Mouse (Mus musculus) hindbrain, embryonic 10.5 days (tissue): Measurements from ENCODE around the gene Mettl22. TPM values are rescaled to one million over a fixed set of nuclear protein-coding genes. Genes with fewer than 3 reads are reported as not detected.

Source experiments
- DNase-seq: peaks from one replicate; pipeline ENCODE4 v3.0.0-alpha.2; 2017; ENCODE audit warnings: low spot score
- H3K27ac ChIP-seq: fragments of 300-500 bp; sonication (generic); 2 replicates; pipeline ENCODE4 v1.5.1; 2016; ENCODE audit warnings: mild to moderate bottlenecking, moderate library complexity
- H3K27me3 ChIP-seq: fragments of 300-500 bp; sonication (generic); 2 replicates; pipeline ENCODE4 v1.6.1; 2016; ENCODE audit warnings: mild to moderate bottlenecking; ENCODE audit not compliant: poor library complexity, insufficient read depth, severe bottlenecking
- H3K36me3 ChIP-seq: fragments of 300-500 bp; sonication (generic); 2 replicates; pipeline ENCODE4 v1.6.1; 2016; ENCODE audit warnings: mild to moderate bottlenecking, moderate library complexity
- H3K4me1 ChIP-seq: fragments of 300-500 bp; sonication (generic); replicated peaks from 2 replicates; pipeline ENCODE4 v1.6.1; 2016; ENCODE audit warnings: mild to moderate bottlenecking
- H3K4me3 ChIP-seq: fragments of 300-500 bp; sonication (generic); 2 replicates; pipeline ENCODE4 v1.5.1; 2016; ENCODE audit warnings: mild to moderate bottlenecking, moderate library complexity
- H3K9me3 ChIP-seq: fragments of 300-500 bp; sonication (generic); 2 replicates; pipeline ENCODE4 v1.6.1; 2016; ENCODE audit warnings: mild to moderate bottlenecking, moderate library complexity
- WGBS: fragments of 180-500 bp; shearing (Covaris S2); methylation state at CpG from one replicate; pipeline ENCODE4 v1.1.7; 2016; 5-methylcytosine and 5-hydroxymethylcytosine counted together
- polyA plus RNA-seq: library from polyadenylated mRNA; unstranded; fragments of >200 nt; fragmentation: Nextera tagmentation; extraction: Ambion mirVana; gene quantifications from 2 replicates; pipeline ENCODE4 v1.2.1, GENCODE M21; 2016

The Mettl22 gene
- polyA plus RNA-seq, 1 experiment from 2014 or later, result 26.0 TPM

- no peak for DNase-seq
- 0 out of 2 replicates have a peak, but pooled peaks cover 7% of the 10 kb centered on the region for H3K4me1 ChIP-seq
- H3K4me3 ChIP-seq, result no peak overlapping the region
- H3K9me3 ChIP-seq, result no peaks in the 10 kb centered on the region
- peaks cover 4% of the 10 kb centered on the region; the same call in 1 of the 2 replicates for H3K27me3 ChIP-seq
- H3K36me3 ChIP-seq, result no peaks in the 10 kb centered on the region
- no peak overlapping the region for H3K27ac ChIP-seq
- WGBS, result 88% methylated on average over 4 of the region's 4 CpGs
These were observed 12.2 kb upstream of the Mettl22 start for GRCm38 (mm10) chr16:8458391-8458790.

- no peak overlapping the region for H3K27ac ChIP-seq
- H3K4me1 ChIP-seq, result 0 out of 2 replicates have a peak, but pooled peaks cover 7% of the 10 kb centered on the region
- DNase-seq, result peak; percentile 70
- no peaks in the 10 kb centered on the region for H3K9me3 ChIP-seq
- H3K27me3 ChIP-seq, result peaks cover 4% of the 10 kb centered on the region; the same call in 1 of the 2 replicates
- H3K36me3 ChIP-seq, result no peaks in the 10 kb centered on the region
- H3K4me3 ChIP-seq, result no peak overlapping the region
- 42% methylated on average over 6 of the region's 6 CpGs for WGBS
These were observed 11.5 kb upstream of the Mettl22 start for GRCm38 (mm10) chr16:8459098-8459497.

DNA sequence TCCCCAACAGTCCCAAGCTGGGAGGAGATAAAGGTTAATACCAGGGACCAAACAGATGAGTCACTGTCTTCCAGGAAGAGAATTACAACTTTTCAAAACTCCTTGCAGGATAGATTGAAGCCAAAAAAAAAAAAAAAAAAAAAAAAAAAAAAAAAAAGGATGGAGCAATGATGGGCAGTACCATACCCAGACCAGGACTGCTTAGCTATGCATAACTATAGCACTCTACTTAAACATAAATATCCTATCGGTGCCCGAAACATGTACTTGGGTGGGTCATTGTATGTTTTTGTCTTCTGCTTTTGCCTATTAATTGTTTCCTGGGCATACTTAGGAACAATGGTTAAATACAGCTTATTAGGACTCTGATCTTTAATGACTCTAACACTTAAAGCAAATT is 456 bp upstream of the Mettl22 start:
- H3K4me1 ChIP-seq, result peaks cover 14% of the 10 kb centered on the region
- peak overlapping the region; percentile 91 for H3K4me3 ChIP-seq
- no peak for DNase-seq

GRCm38 (mm10) chr16:8487396-8488005 is 16.9 kb downstream of the Mettl22 start:
- WGBS, result 92% methylated on average over 9 of the region's 9 CpGs
- H3K36me3 ChIP-seq, result peaks cover 80% of the 10 kb centered on the region
- no peak for DNase-seq
- H3K27ac ChIP-seq, result no peak overlapping the region
- H3K4me1 ChIP-seq, result peaks cover 5% of the 10 kb centered on the region; the same call in 1 of the 2 replicates
- no peaks in the 10 kb centered on the region for H3K9me3 ChIP-seq
- no peaks in the 10 kb centered on the region for H3K27me3 ChIP-seq
- no peak overlapping the region for H3K4me3 ChIP-seq

More for the DNA sequence above, 456 bp upstream of the Mettl22 start:
- Histone ChIP-seq H3K36me3 (peaks cover 10% of the 10 kb centered on the region), H3K27ac (peak overlapping the region; percentile 95; the same call in 1 of the 2 replicates), H3K27me3 (no peaks in the 10 kb centered on the region), H3K9me3 (no peaks in the 10 kb centered on the region)
- WGBS, result 86% methylated on average over 2 of the region's 2 CpGs

DNA sequence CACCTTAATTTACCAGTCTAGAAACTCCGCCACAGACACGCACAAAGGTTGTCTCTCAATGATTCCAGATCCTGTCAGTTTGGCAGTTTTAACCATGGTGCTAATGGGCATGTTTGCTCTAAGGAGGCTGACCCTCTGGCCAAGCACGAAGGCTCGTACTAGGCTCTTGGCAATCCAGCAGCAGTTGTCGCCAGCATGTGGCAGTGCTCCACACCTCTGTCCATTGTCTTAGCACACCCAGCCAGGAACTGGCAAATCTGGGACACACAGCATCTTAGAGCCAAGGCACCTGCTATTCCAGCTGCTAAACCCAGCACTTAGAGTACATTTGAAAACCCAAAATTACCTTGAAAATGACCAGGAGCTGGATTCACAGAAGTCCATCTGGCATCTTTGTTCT is 18.8 kb downstream of the Mettl22 start:
- Histone ChIP-seq H3K4me1 (peaks cover 5% of the 10 kb centered on the region; the same call in 1 of the 2 replicates), H3K27me3 (no peaks in the 10 kb centered on the region), H3K4me3 (no peak overlapping the region), H3K9me3 (no peaks in the 10 kb centered on the region), H3K27ac (no peak overlapping the region), H3K36me3 (peaks cover 62% of the 10 kb centered on the region)
- DNase-seq, result no peak
- 82% methylated on average over 5 of the region's 5 CpGs for WGBS

GRCm38 (mm10) chr16:8491743-8492490 is 21.3 kb downstream of the Mettl22 start:
- Histone ChIP-seq H3K4me1 (peaks cover 5% of the 10 kb centered on the region; the same call in 1 of the 2 replicates), H3K36me3 (peaks cover 37% of the 10 kb centered on the region), H3K27ac (no peak overlapping the region), H3K27me3 (no peaks in the 10 kb centered on the region), H3K9me3 (no peaks in the 10 kb centered on the region), H3K4me3 (no peak overlapping the region)
- 46% methylated on average over 13 of the region's 13 CpGs for WGBS
- DNase-seq, result no peak

- H3K9me3 ChIP-seq, result no peaks in the 10 kb centered on the region
- no peak overlapping the region for H3K4me3 ChIP-seq
- H3K4me1 ChIP-seq, result peaks cover 5% of the 10 kb centered on the region; the same call in 1 of the 2 replicates
- WGBS, result 21% methylated on average over 4 of the region's 4 CpGs
- peaks cover 13% of the 10 kb centered on the region for H3K36me3 ChIP-seq
- no peak overlapping the region for H3K27ac ChIP-seq
- DNase-seq, result peak; percentile 71
- no peaks in the 10 kb centered on the region for H3K27me3 ChIP-seq
These were observed 23.7 kb downstream of the Mettl22 start for GRCm38 (mm10) chr16:8494268-8494667.

- 77% methylated on average over 2 of the region's 2 CpGs for WGBS
These were observed 26.4 kb downstream of the Mettl22 start for GRCm38 (mm10) chr16:8496967-8497366.

GRCm38 (mm10) chr16:8504271-8504670 is 33.7 kb downstream of the Mettl22 start:
- H3K4me3 ChIP-seq, result no peak overlapping the region
- H3K36me3 ChIP-seq, result no peaks in the 10 kb centered on the region
- WGBS, result 60% methylated on average over 2 of the region's 2 CpGs
- no peaks in the 10 kb centered on the region for H3K9me3 ChIP-seq
- no peaks in the 10 kb centered on the region for H3K27me3 ChIP-seq
- no peak overlapping the region for H3K27ac ChIP-seq
- DNase-seq, result no peak
- H3K4me1 ChIP-seq, result no peaks in the 10 kb centered on the region

More at GRCm38 (mm10) chr16:8496967-8497366, 26.4 kb downstream of the Mettl22 start:
- Histone ChIP-seq H3K4me3 (no peak overlapping the region), H3K27ac (no peak overlapping the region), H3K4me1 (peaks cover 2% of the 10 kb centered on the region; the same call in 1 of the 2 replicates), H3K27me3 (no peaks in the 10 kb centered on the region), H3K36me3 (no peaks in the 10 kb centered on the region), H3K9me3 (no peaks in the 10 kb centered on the region)
- no peak for DNase-seq

- no peak for DNase-seq
- H3K9me3 ChIP-seq, result no peaks in the 10 kb centered on the region
- no peak overlapping the region for H3K4me3 ChIP-seq
- 76% methylated on average over 5 of the region's 5 CpGs for WGBS
- H3K27ac ChIP-seq, result no peak overlapping the region
- H3K36me3 ChIP-seq, result no peaks in the 10 kb centered on the region
- peaks cover 20% of the 10 kb centered on the region for H3K4me1 ChIP-seq
- H3K27me3 ChIP-seq, result peaks cover 25% of the 10 kb centered on the region
These were observed 39.3 kb downstream of the Mettl22 start for GRCm38 (mm10) chr16:8509894-8510293.

DNA sequence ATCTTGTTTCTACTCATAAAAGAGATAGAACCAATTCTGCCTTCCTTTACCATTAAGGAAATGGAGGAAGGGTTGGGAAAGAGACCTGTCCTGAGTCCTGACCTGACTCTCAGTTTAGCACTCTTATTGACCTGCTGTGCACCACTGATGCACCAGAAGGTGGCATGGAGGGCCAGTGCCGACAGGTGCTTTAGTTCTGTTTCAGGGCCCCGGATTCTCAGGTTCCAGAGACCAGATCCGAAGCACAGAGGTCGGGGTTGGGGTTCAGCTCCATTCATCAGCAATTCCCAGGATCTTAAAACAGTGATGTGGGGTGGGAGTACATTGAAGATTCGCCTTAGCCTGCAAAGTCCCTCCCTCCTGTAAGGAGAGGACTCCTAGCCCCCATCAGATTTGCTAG is 42.2 kb downstream of the Mettl22 start:
- 2% methylated on average over 5 of the region's 5 CpGs for WGBS

DNA sequence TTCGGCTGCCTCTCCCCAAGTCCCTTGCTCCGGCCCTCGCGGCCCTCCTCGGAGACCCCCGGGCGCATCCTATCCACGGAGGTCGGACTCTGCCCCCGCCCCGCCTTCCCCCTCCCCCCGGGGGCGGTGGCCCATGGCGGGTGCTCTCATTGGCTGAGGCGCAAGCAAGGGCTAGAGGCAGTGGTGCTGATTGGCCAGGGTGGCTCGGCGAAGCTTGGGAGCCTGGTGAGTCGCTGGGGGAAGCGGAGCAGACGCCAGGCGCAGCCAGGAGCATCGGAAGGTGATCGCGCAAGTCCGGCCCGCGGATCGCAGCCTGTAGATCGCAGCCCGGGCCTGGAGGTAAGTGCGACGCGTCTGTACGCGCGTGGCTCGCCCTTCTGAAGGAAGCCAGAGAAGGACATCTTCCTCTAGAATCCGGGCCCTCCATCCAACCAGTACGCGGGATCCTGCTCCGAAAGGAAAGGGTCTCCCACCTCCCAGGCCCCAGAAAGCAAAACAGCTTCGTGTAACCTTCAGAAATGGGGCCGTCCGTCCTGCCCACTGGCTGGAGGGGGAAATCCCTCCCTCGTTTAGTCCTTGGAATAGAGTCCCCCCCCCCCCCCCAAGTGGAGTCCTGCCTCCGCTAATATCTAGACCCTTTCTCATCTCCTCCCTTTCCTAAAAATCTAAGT is 42.8 kb downstream of the Mettl22 start, which contains the start of gene Abat:
Gene Abat (plus strand): TSS at position 194 of the 671 bp plus-strand sequence.
- H3K4me1 ChIP-seq, result peaks cover 23% of the 10 kb centered on the region
- DNase-seq, result peak; percentile 96
- H3K27ac ChIP-seq, result peak within 1 kb of the TSS; percentile 75
- peak within 1 kb of the TSS; percentile 66 for H3K4me3 ChIP-seq
- peaks cover 36% of the 10 kb centered on the region for H3K27me3 ChIP-seq
- no peaks in the 10 kb centered on the region for H3K9me3 ChIP-seq
- WGBS, result under 1% methylated on average over 46 of the region's 46 CpGs
- H3K36me3 ChIP-seq, result no peaks in the 10 kb centered on the region

More for the DNA sequence above, 42.2 kb downstream of the Mettl22 start:
- H3K36me3 ChIP-seq, result no peaks in the 10 kb centered on the region
- H3K4me1 ChIP-seq, result peaks cover 20% of the 10 kb centered on the region
- H3K4me3 ChIP-seq, result peak overlapping the region; percentile 66
- H3K27ac ChIP-seq, result peak overlapping the region; percentile 75
- no peak for DNase-seq
- peaks cover 36% of the 10 kb centered on the region for H3K27me3 ChIP-seq
- H3K9me3 ChIP-seq, result no peaks in the 10 kb centered on the region
